Mouse (Mus musculus) cortical plate, adult 2 months (tissue): ENCODE measurements around the gene C1qtnf6.

ENCODE experiments used
- CTCF ChIP-seq: fragments of 200-500 bp; IDR thresholded peaks from 2 replicates; pipeline ENCODE4 v1.5.1; 2011; ENCODE audit warnings: mild to moderate bottlenecking, control low read depth, low read length; ENCODE audit not compliant: insufficient read depth; ENCODE audit errors: extremely low read depth
- POLR2A ChIP-seq: fragments of 200-500 bp; IDR thresholded peaks from 2 replicates; pipeline ENCODE4 v1.6.1; 2011; ENCODE audit warnings: mild to moderate bottlenecking, low read length, control low read depth; ENCODE audit not compliant: insufficient read depth; ENCODE audit errors: extremely low read depth

DNA sequence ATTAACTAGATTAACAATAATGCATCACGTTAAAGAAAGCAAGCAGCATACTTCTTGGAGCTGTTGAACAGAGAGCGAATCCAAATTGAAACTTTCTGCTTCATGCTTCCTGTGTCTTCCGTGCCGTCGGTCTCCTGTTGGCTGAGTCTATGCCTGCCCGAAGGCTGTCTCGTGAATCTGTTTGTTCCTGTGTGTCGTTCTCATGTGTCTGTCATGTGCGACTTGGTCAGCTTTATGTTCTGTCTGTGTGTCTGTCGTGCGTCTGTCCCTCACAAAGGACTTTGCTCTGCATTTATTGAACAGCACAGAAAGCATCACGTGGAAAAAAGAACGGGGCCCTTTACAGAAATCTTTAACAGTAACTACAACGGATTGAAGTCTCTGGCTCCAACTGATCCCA lies 18.2 kb downstream of the C1qtnf6 start:
- no peak for TF ChIP-seq CTCF
- no peak for TF ChIP-seq POLR2A
